Mouse (Mus musculus): ENCODE data around the gene Plxna4. TPM values are rescaled to one million over a fixed set of nuclear protein-coding genes. Genes with fewer than 3 reads are reported as not detected.
"Not testable (repeated sequence)": the region's sequence is repeated elsewhere in the genome, so short reads cannot be mapped to it uniquely, and the experiment has no call there.

Plxna4 gene
- polyA plus RNA-seq, 1 experiment from 2014 or later = 7.4 TPM

DNA sequence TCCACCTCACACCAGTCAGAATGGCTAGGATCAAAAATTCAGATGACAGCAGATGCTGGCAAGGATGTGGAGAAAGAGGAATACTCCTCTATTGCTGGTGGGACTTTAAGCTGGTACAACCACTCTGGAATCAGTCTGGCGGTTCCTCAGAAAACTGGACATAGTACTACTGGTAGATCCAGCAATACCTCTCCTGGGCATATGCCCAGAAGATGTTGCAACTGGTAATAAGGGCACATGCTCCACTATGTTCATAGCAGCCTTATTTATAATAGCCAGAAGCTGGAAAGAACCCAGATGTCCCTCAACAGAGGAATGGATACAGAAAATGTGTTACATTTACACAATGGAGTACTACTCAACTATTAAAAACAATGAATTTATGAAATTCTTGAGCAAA lies 86.8 kb downstream of the Plxna4 start:
- ATAC-seq (ENCODE audit: insufficient read depth, low FRiP score, low TSS enrichment); H3K27me3 ChIP-seq (ENCODE audit: control insufficient read depth, insufficient read depth, low read length); H3K27ac ChIP-seq (ENCODE audit: low read depth, low read length); DNase-seq (ENCODE audit: low spot score); H3K9me3 ChIP-seq (ENCODE audit: control insufficient read depth, low read length); H3K4me2 ChIP-seq (ENCODE audit: low read depth); H3K9ac ChIP-seq (ENCODE audit: low read length); H3K4me3 ChIP-seq (ENCODE audit: low read depth, low read length); H3K4me1 ChIP-seq (ENCODE audit: control insufficient read depth, insufficient read depth, low read length); H3K36me3 ChIP-seq (ENCODE audit: control insufficient read depth, insufficient read depth, low read length): not testable (repeated sequence)
- WGBS = 100% methylated on average over 1 of the region's 1 CpGs

DNA sequence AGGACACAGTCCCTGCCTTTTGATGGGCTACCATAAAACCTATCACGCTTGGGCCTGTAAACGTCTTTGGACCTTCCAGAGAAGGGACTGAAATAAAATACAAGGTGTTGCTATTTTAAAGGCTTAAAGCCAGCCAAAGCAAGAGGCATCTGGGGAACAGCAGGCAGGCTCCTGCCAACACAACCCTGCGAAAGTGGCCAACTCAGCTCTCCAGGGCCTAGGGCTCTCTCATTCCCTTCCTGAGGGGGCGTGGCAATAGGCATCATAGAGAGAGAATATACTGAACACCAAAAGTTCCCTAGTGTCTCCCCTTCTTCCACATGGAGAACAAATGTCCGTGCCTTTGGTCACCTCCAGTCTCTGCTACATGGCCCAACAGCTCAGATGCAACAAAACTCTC lies 89.9 kb downstream of the Plxna4 start:
- no peak for ATAC-seq (ENCODE audit: insufficient read depth, low FRiP score, low TSS enrichment)
- DNase-seq (ENCODE audit: low spot score) = no peak
- H3K36me3 ChIP-seq (ENCODE audit: control insufficient read depth, insufficient read depth, low read length) = no peaks in the 10 kb centered on the region
- H3K4me1 ChIP-seq (ENCODE audit: control insufficient read depth, insufficient read depth, low read length) = no peaks in the 10 kb centered on the region
- no peak overlapping the region for H3K27ac ChIP-seq (ENCODE audit: low read depth, low read length)
- no peak overlapping the region for H3K4me3 ChIP-seq (ENCODE audit: low read depth, low read length)
- WGBS = 87% methylated on average over 5 of the region's 5 CpGs
- no peak overlapping the region for H3K4me2 ChIP-seq (ENCODE audit: low read depth)
- H3K9ac ChIP-seq (ENCODE audit: low read length) = no peak overlapping the region
- no peaks in the 10 kb centered on the region for H3K9me3 ChIP-seq (ENCODE audit: control insufficient read depth, low read length)
- no peaks in the 10 kb centered on the region for H3K27me3 ChIP-seq (ENCODE audit: control insufficient read depth, insufficient read depth, low read length)

DNA sequence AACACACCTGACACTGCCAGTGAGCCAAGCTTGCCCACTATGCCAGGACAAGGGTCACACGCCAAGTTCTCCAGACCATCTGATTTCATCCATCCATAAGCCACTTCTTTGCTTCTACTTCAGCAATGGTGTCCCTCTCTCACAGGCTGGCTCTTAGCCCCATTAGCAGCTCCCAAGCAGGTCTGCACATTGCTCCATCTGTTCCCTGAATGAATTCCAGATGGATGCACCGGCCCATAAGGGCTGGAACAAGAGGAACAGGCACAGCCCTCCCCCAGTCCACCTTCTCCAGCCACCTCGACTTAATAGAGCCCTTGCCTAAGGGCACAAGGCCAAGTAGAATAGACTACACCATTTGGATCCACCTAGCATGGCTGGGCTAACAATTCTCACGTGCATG lies 91.9 kb downstream of the Plxna4 start:
- DNase-seq (ENCODE audit: low spot score) (no peak), ATAC-seq (ENCODE audit: insufficient read depth, low FRiP score, low TSS enrichment) (no peak)
- H3K27ac ChIP-seq (ENCODE audit: low read depth, low read length) = no peak overlapping the region
- WGBS = 53% methylated on average over 4 of the region's 4 CpGs
- no peaks in the 10 kb centered on the region for H3K36me3 ChIP-seq (ENCODE audit: control insufficient read depth, insufficient read depth, low read length)
- no peaks in the 10 kb centered on the region for H3K4me1 ChIP-seq (ENCODE audit: control insufficient read depth, insufficient read depth, low read length)
- H3K9ac ChIP-seq (ENCODE audit: low read length) = no peak overlapping the region
- no peak overlapping the region for H3K4me2 ChIP-seq (ENCODE audit: low read depth)
- no peak overlapping the region for H3K4me3 ChIP-seq (ENCODE audit: low read depth, low read length)
- no peaks in the 10 kb centered on the region for H3K9me3 ChIP-seq (ENCODE audit: control insufficient read depth, low read length)
- no peaks in the 10 kb centered on the region for H3K27me3 ChIP-seq (ENCODE audit: control insufficient read depth, insufficient read depth, low read length)

DNA sequence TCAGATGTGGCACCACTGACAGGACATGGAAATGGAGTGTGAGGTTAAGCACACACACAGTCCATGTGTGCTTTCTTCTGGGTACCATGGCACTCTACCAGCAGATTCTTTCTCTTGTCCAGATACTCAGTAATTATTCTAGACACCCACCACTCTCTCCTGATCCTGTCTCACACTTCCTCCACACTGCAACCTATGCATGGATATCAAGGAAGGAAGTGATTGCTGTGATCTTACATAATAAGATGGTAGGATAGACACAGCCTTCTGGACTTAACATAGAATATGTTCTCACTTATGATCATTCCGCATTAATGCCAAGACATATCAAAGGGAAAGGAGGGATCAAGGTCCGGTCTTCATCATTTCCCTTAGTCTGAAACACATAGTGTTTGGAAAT lies 92.5 kb downstream of the Plxna4 start:
- no peak for DNase-seq (ENCODE audit: low spot score)
- WGBS = 94% methylated on average over 2 of the region's 2 CpGs
- H3K4me2 ChIP-seq (ENCODE audit: low read depth) = no peak overlapping the region
- H3K27ac ChIP-seq (ENCODE audit: low read depth, low read length) = no peak overlapping the region
- H3K27me3 ChIP-seq (ENCODE audit: control insufficient read depth, insufficient read depth, low read length) = no peaks in the 10 kb centered on the region
- no peak for ATAC-seq (ENCODE audit: insufficient read depth, low FRiP score, low TSS enrichment)
- no peak overlapping the region for H3K9ac ChIP-seq (ENCODE audit: low read length)
- no peak overlapping the region for H3K4me3 ChIP-seq (ENCODE audit: low read depth, low read length)
- H3K4me1 ChIP-seq (ENCODE audit: control insufficient read depth, insufficient read depth, low read length) = no peaks in the 10 kb centered on the region
- H3K36me3 ChIP-seq (ENCODE audit: control insufficient read depth, insufficient read depth, low read length) = no peaks in the 10 kb centered on the region
- no peaks in the 10 kb centered on the region for H3K9me3 ChIP-seq (ENCODE audit: control insufficient read depth, low read length)

DNA sequence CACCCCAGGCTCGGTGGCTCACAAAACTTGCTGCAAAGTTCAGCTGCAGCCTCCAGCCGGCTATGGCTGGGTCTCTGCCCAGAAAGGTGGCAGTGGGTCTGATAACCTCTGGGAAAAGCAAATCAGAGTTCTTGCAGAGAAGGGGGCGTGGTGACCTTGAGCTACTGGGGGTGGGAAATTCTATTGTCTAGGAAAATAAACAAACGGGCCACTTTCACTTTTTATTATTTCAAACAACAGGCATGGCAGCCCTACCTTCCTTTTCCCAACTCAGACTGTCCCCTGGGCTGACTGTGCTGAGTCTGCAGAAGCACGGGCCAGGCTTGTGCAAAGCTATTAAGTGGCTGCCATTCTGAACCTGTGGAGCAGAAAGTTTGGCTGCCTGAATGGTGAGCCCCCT lies 94.4 kb downstream of the Plxna4 start:
- H3K9ac ChIP-seq (ENCODE audit: low read length) = no peak overlapping the region
- no peaks in the 10 kb centered on the region for H3K27me3 ChIP-seq (ENCODE audit: control insufficient read depth, insufficient read depth, low read length)
- no peak overlapping the region for H3K4me2 ChIP-seq (ENCODE audit: low read depth)
- ATAC-seq (ENCODE audit: insufficient read depth, low FRiP score, low TSS enrichment) (no peak), DNase-seq (ENCODE audit: low spot score) (no peak)
- no peak overlapping the region for H3K4me3 ChIP-seq (ENCODE audit: low read depth, low read length)
- H3K4me1 ChIP-seq (ENCODE audit: control insufficient read depth, insufficient read depth, low read length) = no peaks in the 10 kb centered on the region
- no peak overlapping the region for H3K27ac ChIP-seq (ENCODE audit: low read depth, low read length)
- WGBS = 44% methylated on average over 5 of the region's 5 CpGs
- H3K36me3 ChIP-seq (ENCODE audit: control insufficient read depth, insufficient read depth, low read length) = no peaks in the 10 kb centered on the region
- no peaks in the 10 kb centered on the region for H3K9me3 ChIP-seq (ENCODE audit: control insufficient read depth, low read length)

DNA sequence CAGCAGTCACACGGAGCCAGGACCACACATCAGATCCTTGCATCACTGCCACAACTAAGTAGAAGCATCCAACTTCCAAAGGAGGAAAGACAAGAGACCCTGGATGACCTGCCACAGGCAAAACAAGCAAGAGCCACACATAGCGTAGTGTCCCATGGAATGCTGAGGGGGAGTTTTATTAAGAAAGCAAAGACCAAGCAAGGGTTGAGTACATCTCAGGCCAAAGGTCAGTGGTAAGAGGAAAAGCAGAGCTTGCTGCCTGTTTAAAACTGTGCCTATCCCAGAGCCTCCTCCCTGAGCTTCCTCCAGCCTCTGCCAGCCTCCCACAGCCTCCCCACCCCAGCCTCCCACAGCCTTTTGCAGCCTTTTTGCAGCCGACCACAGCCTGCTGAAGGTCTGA lies 100.9 kb downstream of the Plxna4 start:
- Histone ChIP-seq H3K9me3 (ENCODE audit: control insufficient read depth, low read length) (no peaks in the 10 kb centered on the region), H3K27me3 (ENCODE audit: control insufficient read depth, insufficient read depth, low read length) (no peaks in the 10 kb centered on the region), H3K9ac (ENCODE audit: low read length) (no peak overlapping the region), H3K27ac (ENCODE audit: low read depth, low read length) (no peak overlapping the region), H3K4me3 (ENCODE audit: low read depth, low read length) (no peak overlapping the region), H3K4me1 (ENCODE audit: control insufficient read depth, insufficient read depth, low read length) (no peaks in the 10 kb centered on the region), H3K4me2 (ENCODE audit: low read depth) (no peak overlapping the region), H3K36me3 (ENCODE audit: control insufficient read depth, insufficient read depth, low read length) (no peaks in the 10 kb centered on the region)
- ATAC-seq (ENCODE audit: insufficient read depth, low FRiP score, low TSS enrichment) (no peak), DNase-seq (ENCODE audit: low spot score) (no peak)
- WGBS = 68% methylated on average over 3 of the region's 3 CpGs

DNA sequence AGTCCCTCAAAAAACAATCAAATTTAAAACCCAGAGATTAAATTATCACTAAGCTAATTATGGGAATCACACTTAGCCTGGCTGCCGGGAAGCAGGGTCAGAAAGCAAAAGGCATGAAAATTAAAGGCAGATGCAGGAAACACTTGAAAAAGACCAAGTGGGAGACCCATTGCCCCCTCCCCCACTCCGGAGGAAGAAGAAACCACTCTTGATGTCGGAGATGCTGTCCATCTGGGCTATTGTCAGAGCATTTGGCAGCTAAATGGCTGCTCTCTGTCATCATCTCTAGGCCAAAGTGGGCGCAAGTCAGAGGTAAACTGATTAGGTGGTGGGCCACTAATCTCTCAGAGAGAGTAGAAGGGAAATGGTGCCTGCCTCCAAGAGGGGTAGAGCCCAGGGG lies 105.5 kb downstream of the Plxna4 start:
- no peaks in the 10 kb centered on the region for H3K27me3 ChIP-seq (ENCODE audit: control insufficient read depth, insufficient read depth, low read length)
- H3K4me1 ChIP-seq (ENCODE audit: control insufficient read depth, insufficient read depth, low read length) = no peaks in the 10 kb centered on the region
- no peak for ATAC-seq (ENCODE audit: insufficient read depth, low FRiP score, low TSS enrichment)
- no peak overlapping the region for H3K9ac ChIP-seq (ENCODE audit: low read length)
- H3K4me3 ChIP-seq (ENCODE audit: low read depth, low read length) = no peak overlapping the region
- no peak overlapping the region for H3K27ac ChIP-seq (ENCODE audit: low read depth, low read length)
- H3K36me3 ChIP-seq (ENCODE audit: control insufficient read depth, insufficient read depth, low read length) = no peaks in the 10 kb centered on the region
- H3K9me3 ChIP-seq (ENCODE audit: control insufficient read depth, low read length) = no peaks in the 10 kb centered on the region
- WGBS = 40% methylated on average over 4 of the region's 4 CpGs
- no peak overlapping the region for H3K4me2 ChIP-seq (ENCODE audit: low read depth)
- no peak for DNase-seq (ENCODE audit: low spot score)

DNA sequence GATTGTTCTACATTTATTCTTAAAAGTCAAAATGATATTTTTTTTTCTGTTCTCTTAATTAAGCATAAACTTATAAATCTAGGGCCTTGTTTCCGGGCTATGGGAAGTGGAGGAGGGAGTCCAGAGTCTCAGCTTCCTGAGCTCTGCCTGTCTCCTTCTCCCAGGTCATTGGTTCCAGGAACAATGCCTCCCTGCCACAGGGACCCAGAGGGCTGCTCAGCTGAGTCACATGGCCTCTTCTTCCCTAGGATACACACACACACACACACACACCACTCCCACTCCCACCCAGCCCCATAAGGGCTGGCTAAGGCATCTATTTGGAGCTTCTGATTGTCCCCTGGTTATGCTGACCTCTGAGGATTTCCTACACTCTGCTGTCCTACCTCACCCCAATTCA lies 107.3 kb downstream of the Plxna4 start:
- 68% methylated on average over 1 of the region's 1 CpGs for WGBS

DNA sequence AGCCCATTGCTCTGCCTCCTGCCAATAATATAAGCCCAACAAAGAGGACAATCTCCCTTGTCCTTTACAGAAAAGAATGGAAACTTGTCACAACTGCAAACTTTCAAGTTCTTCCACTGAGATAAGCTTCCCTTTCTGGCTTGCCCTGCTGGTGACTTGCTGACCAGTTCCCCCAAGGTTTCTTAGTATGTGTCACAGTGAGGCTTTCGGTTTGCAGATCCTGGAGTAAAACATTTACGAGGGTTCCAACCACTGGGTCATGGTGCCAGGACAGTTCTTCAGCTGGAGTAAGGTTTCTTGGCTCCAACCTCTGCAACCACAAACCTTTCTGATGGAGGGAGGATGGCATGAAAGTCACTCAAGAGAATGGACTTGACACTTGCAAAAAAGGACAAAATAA lies 108.2 kb downstream of the Plxna4 start:
- DNase-seq (ENCODE audit: low spot score) (no peak), ATAC-seq (ENCODE audit: insufficient read depth, low FRiP score, low TSS enrichment) (no peak)
- Histone ChIP-seq H3K4me1 (ENCODE audit: control insufficient read depth, insufficient read depth, low read length) (no peaks in the 10 kb centered on the region), H3K9me3 (ENCODE audit: control insufficient read depth, low read length) (no peaks in the 10 kb centered on the region), H3K27me3 (ENCODE audit: control insufficient read depth, insufficient read depth, low read length) (no peaks in the 10 kb centered on the region), H3K4me2 (ENCODE audit: low read depth) (no peak overlapping the region), H3K36me3 (ENCODE audit: control insufficient read depth, insufficient read depth, low read length) (no peaks in the 10 kb centered on the region), H3K4me3 (ENCODE audit: low read depth, low read length) (no peak overlapping the region), H3K9ac (ENCODE audit: low read length) (no peak overlapping the region), H3K27ac (ENCODE audit: low read depth, low read length) (no peak overlapping the region)
- 89% methylated on average over 2 of the region's 2 CpGs for WGBS

More for the DNA sequence above, 107.3 kb downstream of the Plxna4 start:
- DNase-seq (ENCODE audit: low spot score) (no peak), ATAC-seq (ENCODE audit: insufficient read depth, low FRiP score, low TSS enrichment) (no peak)
- H3K27me3 ChIP-seq (ENCODE audit: control insufficient read depth, insufficient read depth, low read length) = no peaks in the 10 kb centered on the region
- no peak overlapping the region for H3K4me3 ChIP-seq (ENCODE audit: low read depth, low read length)
- H3K27ac ChIP-seq (ENCODE audit: low read depth, low read length) = no peak overlapping the region
- no peak overlapping the region for H3K9ac ChIP-seq (ENCODE audit: low read length)
- no peak overlapping the region for H3K4me2 ChIP-seq (ENCODE audit: low read depth)
- no peaks in the 10 kb centered on the region for H3K4me1 ChIP-seq (ENCODE audit: control insufficient read depth, insufficient read depth, low read length)
- no peaks in the 10 kb centered on the region for H3K36me3 ChIP-seq (ENCODE audit: control insufficient read depth, insufficient read depth, low read length)
- H3K9me3 ChIP-seq (ENCODE audit: control insufficient read depth, low read length) = no peaks in the 10 kb centered on the region
